Mouse (Mus musculus): ENCODE measurements around the gene Cacna1a.

DNA sequence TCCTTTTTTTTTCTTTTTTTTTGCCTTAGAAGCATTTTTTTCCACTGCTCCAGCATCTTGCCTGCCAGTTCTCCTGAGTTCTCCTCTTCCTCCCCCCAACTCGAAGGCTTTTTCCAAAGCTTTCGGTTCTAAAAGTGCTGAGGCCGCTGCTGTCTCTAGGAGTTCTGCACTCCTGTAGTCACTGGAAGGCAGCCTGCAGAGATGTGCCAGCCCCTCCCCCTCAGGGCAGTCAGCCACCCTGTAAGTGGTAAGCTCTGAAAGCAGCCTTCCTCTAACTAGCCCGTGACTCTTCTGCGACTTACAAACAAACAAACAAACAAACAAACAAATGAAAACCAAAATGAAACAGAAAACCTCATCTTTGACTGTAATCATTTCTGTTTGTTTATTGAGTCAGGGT is 13.2 kb upstream of the Cacna1a start:
- TF ChIP-seq CTCF (IDR thresholded peaks at IDR 0.05; ENCODE audit: extremely low read depth, insufficient read depth, low read length) (no peak), POLR2A (IDR thresholded peaks at IDR 0.05; ENCODE audit: extremely low read depth, insufficient read depth, low read length) (no peak)

All from cortical plate, adult 2 months (tissue).